Mouse (Mus musculus) testis, postnatal 10 days (tissue): ENCODE measurements around the gene Mpp4.

Source experiments
- DNase-seq: peaks from one replicate; pipeline ENCODE4 v3.0.0; 2021; ENCODE audit warnings: low spot score

The Mpp4 gene

DNA sequence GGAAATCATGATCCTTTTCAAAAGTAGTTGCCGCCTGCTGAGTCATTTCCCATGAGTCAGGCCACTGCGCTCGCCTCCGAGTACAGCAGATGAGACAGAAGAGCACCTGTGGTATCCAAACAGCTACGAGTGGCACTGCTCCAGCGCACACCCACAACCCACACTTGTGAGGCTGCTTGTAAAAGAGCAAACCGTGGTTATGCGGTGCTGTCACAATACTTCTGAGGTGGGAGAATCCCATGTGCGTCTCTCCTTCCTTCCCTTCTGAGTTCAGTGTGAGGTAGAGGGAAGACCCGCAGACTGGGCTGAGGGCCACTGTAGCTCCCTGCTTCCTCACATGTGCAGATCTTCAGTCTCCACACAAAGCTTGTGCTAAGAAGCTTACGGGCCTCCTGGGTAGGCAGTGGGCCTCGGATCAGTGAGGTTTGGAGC, at the start of gene Mpp4:
Gene Mpp4 (minus strand): TSS at position 360 of the 432 bp plus-strand sequence.
- DNase-seq, result no peak

DNA sequence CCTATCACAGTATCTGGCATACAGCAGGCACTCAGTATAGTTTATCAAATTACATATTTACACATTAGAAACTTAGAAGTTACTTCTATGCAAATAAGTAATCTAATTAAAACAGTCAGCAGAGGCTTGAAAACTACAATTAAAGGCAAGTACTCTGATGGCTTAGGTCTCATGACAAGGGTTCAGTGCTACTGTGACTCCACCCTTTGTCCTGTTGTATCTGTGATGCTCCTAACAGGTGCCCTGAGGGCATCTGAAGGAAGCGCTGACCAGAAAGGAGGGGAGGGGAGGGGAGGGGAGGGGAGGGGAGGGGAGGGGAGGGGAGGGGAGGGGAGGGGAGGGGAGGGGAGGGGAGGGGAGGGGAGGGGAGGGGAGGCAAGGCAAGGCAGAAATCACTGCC, 49.8 kb upstream of the Mpp4 start:
- DNase-seq, result no peak

DNA sequence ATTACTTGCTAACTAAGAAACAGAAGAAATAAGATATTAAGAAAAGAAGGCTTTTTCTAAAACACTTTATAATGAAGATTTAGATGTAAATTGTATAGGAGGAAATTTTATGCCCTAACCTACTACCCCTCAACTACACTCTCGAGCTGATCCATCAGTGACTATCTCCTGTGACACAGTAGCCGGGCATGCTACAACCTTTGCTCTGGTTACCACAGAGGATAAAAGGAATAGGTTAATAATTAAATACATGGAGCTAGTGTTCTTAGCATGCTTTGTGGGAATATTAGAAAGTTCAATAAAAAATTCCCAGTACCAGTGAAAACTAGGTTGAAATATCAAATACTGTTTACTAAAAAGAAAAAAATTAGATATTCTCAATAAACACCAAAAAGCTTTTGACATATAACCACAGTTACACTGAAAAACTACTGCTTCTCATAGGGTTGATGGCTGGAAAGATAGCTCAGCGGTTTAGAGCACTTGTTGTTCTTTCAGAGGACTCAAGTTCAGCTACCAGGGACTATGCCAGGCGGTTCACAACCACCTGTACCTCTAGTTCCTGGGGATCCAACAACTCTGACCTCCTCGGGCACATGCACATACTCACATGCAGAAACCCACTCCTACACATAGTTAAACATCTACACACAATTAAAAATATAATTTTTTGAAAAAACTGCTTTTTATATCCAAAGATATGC, 49.0 kb upstream of the Mpp4 start:
- DNase-seq, result no peak

DNA sequence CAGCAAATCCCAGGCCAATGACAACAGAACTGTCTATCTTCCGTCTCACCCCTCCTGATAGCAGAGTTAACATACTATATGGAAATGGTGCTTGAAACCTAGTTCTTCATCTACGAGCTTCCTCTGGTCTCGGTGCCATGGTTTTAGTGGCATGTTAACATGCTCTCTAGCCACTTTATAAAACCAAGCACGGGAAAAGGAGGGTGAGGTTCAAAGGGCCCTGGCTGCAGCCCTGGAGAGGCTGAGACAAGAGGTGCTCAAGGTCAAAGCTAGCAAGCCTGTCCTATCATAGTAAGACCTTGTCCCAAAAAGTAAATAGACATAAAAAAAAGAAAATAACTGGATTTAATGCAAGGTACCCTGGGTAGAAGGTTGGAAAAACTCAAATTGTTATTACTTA, 48.5 kb upstream of the Mpp4 start:
- no peak for DNase-seq

DNA sequence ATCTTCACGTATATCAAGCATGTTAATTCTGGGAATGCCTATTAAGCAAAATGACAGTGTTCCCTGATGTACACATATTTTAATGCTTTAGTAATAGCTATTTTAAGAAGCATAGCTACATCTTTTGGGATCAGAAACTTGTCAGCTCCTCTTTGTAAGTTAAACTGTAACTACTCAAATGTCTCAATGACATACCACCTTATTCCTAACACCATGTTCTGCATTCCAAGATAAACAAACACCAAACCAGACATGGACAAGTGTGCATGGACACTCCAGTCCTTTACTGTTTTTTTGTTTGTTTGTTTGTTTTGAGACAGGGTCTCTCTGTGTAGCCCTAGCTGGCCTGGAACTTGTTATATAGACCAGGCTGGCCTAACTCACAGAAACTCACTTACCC, 45.1 kb upstream of the Mpp4 start:
- no peak for DNase-seq

DNA sequence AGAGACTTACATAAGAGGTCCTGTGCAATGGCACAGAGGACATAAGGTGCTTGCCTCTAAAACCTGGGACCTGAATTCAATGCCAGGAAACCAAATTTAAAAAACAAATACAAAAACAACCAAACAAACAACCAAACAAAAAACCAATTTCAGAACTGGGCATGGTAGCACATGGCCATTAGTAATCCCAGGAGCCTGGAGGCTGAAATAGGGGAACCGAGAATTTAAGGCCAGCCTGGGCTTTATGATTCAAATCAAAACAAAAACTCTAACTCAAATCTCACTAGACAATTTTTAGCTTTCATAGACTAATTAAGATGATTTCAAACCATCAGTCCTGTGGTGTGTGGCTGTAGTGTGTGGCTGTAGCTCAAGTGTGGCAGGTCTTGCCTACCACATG, 41.3 kb upstream of the Mpp4 start:
- no peak for DNase-seq

DNA sequence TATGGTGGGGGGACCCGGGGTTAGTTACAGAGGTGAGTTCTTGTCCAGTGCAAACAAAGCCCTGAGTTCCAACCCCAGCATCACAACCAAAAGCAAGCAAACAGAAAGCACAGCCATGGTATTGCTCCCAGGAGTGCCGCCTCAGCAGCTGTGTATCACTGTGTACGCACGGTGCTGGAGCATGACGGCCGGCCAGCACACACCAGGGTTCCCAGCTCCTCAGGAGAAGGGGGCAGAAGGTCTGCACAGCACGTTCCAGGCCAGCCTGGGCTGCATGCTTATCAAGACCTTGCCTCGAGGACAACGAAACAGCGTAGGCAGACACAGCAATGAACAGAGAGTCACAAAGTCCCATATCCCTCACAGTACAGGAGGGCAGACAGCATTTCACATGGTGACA, 39.2 kb upstream of the Mpp4 start:
- DNase-seq, result no peak

DNA sequence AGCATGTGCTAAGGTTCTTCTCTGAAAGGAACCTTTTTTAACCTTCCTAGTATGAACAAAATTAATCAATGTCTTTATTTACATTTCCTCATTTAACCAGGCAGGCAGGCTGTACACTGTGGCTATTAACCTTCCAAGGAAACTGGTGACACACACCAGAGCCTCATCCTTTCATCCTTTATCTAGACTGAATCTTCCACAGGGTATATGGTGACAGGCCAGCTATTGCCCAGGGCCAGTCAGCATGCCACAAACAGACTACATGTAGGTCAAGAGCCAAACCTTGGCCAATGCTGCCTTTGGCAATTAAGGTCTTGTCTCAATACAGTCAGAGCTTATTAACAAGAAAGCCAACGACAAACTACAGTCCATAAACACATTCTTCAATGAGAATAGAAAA, 38.4 kb upstream of the Mpp4 start:
- no peak for DNase-seq

DNA sequence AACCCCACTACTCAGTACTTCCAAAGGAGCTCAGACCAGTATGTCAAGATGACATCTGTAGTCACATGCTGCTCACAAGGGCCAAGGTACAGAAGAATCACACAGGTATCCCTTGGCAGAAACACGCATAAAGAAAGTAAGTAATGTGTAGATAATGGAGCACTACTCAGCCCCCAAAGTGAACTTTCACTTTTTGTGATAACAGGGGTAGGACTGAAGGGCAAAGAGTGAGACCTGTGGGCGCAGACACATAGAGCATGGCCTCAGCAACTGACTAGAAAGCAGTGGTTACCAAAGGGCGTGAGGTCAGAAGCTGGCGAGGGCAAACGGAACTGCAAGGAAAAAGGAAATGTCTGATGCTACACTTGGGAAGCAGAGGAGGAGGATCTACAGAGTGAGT, 37.8 kb upstream of the Mpp4 start:
- DNase-seq, result no peak

DNA sequence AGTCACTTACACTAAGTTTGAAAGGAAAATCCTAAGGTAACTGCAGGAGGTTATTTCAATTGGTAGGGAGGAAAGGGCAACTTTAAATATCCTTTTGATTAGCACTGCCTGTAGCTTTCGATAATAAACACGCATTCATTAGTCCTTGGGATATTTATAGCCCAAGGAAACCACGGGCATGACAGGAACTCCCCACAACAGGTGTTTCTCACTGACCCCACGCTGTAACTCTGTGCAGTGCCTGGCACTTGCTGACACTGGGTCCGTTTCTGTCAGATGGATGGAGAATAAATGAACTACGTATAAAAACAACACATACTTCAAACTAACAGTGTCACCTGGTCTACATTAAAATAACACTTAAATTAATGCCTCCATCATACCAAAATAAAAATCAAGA, 31.8 kb upstream of the Mpp4 start:
- DNase-seq, result no peak

DNA sequence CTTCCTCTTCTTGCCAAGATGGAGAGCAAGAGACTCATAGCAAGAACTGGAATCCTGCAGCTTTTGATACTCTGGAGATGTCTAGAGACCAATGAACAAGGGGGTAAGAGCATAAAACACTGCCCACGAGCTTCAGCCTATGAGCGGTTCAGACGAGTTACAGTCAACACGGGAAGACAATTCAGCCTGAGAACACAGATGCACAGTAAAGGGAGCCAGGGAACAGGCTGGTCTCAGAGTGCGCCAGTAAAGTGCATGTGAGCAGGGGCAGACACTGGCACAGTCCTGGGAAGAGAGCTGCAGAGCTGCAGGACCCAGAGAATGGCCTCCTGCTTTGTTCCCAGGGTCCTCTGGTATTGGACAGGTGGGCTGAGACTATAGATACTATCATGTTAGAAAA, 24.6 kb upstream of the Mpp4 start:
- DNase-seq, result no peak

DNA sequence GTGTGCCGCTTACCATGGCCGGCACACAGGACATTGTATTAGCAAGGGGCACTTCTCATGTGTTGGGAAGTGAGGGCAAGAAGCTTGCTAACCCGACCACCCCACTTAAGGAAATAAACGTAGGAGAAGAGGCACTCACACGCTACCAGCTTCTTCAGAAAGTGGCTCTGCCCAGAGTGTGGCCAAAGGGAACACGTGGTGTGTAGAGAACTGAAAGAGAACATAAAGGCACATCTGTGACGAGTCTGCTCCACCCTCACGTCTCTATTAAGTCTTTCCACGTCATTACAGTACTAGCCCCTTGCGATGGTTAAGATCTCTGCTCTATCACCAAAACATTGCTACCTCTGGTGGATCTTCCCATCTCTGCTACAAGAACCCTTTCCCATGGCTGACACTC, 23.1 kb upstream of the Mpp4 start:
- DNase-seq, result no peak

DNA sequence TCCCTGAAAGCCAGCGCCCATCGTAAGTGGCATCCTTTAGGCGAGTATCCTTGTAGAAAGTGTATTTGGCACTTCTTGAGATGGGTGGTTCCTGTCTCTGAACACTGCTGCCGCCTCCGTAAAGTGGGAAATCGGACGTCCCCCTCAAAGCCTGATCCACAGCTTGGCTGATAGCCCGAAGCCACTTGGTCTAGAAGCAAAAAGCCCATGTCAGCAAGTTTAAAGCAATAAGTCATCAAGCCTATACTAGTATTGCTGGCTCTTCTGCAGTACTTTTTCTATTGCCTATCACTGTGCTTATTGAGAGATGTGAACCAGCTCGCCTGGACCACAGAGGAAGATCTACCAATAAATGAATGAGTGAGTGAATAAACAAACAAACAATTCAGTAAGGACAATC, 22.2 kb upstream of the Mpp4 start:
- DNase-seq, result no peak

DNA sequence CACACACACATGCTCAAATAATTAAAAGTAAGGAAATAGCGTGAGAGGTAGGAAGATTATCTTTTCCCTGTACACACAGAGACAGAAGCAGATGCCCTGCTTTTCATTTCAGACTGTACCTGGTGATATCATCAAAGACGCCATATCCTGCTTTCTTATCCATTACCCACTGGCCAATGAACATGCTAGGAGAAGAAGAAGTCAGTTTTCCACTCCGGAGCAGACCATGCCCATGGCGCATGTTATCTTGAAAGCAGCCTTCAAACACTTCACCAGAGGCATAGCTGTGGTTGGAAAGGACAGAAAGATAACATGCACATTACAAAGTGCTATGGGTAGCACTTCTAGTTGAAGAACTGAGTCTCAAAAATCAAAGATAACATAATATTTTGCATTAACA, 19.9 kb upstream of the Mpp4 start:
- no peak for DNase-seq

DNA sequence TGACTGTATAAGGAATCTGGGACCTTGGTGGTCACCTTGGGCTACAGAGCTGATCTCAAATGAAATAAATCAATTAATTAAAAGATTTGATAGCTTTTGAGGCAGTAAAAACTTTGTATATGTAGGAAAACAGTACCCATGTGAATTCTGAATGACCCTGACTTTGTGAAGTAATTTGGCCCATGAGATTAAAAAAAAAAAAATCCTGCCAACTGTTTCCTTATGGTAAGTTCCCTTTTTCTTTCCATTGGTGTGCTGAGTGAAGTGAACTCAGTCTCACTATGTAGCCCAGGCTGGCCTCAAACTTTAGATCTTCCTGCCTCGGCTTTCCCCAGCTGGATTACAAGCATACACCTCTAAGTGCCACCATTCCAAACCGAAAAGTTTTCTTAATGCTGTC, 19.2 kb upstream of the Mpp4 start:
- no peak for DNase-seq

DNA sequence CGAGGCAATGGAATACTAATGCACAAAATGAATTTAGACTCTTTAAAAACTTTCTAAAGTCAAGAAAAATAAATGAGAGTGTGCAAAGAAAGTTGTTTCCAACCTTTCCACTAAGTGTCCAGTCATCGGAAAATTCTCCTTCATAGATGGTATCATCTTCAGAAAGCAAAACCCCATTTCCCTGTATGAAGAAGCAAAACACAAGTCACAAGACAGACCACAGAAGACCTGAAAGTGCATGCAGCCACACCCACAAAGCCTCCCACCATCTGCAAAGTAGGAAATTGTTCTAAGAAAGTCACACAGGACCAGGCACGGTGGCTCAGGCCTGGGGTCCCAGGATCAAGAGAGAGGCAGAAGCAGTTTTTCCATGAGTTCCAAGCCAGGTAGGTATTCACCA, 16.8 kb upstream of the Mpp4 start:
- DNase-seq, result no peak

DNA sequence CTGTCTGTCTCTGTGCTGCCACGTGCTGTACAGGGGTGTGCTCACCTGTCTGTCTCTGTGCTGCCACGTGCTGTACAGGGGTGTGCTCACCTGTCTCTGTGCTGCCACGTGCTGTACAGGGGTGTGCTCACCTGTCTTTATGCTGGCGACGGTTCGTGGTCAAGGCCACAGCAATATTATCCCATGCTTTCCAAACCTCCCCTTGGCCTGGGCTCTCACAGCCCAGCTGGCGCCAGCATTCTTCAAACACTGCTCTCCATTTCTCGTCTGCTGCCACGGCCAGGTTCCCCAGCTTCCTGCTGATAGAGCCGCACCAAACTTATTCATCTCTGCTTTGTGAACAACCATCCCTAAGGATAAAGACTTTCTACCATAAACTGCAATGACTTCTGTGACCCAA, 15.2 kb upstream of the Mpp4 start:
- no peak for DNase-seq

DNA sequence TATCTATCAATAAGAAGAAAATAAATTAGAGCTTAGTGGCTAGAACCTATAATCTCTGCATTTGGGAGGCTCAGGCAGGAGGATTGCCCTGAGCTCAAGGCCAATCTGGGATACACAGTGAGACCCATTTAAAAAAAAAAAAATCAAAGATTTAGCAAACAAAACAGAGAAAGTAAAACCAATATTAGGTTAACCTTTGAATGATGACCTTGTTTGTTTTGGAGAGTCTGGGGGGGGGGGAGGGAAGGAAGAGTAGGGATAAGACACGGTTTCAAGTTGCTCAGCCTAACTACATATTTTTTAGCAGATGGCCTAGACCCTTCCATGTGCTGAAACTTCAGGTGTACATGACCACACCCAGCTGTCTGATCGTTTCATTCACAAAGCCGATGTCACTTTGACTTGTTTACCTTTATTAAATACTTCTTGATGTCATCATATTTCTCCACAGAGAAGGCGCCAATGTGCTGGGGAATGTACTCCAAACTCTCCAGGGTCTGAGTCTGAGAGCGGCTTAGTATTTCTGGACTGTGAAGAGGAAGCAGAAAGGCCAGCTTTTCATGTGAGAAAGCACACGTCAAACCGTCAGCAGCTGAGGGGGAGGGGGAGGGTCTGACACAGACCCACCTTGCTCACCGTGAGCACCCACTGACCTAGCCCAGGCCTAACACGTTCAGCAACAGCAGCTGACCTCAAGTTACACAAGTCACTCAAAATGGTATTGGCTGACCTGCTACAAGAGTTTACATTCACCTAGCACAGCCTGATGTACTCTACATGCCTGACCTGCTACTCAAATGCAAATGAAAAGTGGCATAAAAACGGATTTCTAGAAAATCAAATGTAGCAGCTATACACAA, 11.6 kb upstream of the Mpp4 start:
- no peak for DNase-seq

DNA sequence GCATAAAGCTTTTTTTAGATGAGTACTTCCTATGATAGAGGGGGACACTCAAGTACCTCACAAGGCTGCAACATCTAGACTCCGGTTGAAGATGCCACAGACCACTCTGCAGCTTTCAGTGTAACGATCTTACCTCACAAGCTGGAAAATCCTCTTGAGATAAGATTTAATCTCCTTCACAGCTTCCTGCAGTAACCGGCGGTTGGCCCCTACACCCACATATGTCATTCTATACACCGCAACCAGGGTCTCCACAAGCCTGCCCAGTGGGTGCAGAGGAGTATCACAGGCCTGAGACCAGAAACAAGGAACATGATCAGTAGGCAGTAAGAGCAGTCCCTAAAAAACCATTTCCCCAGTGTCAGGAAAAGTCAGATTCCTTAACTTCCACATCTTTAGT, 9.8 kb upstream of the Mpp4 start:
- no peak for DNase-seq

DNA sequence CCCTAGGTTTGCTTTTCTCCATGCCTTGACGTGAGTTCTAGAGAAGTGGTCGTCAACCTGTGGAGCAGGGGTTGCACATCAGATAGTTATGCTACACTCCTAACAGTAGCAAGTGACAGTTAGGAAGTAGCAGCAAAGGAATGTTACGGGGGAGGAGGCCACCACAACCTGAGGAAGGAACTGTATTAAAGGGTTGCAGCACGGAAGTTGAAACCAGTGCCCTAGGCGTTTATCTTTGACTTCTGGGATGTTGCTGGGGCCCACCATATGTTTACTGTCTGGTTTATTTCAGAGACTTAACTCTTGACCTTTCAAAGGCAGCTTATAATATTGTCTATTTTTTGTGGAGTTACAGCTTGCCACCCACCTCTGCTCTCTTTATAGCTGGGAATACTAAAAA, 8.7 kb upstream of the Mpp4 start:
- DNase-seq, result no peak

DNA sequence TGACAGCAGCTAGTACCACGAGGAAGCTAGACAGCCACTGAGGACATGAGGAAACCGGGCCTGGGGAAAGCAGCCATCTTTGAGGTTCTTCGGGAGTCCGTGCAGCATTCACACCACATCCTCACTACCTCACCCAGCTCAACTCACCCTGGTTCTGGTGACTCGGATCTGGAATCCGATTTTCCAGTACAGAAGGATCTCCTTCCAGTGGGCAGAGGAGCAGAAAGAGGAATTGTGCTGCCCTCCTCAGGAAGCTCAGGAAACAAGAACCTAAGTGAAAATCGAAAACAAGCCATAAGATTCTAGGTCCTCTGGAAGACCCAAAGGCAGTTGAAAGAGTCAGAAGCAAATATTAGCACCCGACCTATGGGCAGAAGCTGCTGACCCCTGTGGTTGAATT, 7.1 kb upstream of the Mpp4 start:
- DNase-seq, result no peak

DNA sequence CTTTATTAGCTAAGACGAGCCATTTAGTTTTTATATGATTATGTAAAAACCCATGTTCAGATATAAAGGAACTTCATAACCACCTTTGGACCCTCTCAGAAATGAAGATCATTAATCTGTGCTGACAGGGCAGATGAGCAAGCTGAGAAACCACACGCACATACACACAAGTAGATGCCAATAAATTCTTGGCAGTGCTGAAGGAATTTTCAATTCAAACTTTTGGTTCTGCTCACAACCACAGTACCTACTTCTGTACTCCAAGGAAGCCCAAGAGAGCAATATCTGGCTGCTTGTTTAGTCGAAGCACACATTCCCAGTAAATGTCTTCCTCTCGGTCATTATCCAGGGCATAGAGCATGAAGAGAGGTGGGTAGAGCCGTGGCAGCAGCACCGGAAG, 6.4 kb upstream of the Mpp4 start:
- DNase-seq, result no peak

DNA sequence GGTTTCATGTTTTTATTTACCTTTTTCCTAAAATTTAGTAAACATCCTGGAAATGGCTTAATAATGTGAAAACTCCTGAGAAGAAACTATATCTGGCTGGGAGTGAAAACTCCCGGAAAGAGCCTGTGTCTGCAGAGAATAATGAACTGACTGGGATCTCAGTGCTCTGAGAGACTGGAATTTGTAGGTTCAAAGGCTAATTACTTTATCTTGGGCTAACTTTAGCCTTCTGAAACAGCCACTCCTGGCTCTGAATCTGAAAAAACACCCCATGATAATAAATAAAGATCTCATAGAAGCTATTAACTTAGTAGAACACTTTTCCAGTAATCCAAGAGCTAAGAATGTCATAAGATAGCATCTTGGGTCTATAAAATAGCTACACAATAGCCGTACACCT, 5.4 kb upstream of the Mpp4 start:
- no peak for DNase-seq
